Mouse (Mus musculus) stomach, postnatal 0 days (tissue): ENCODE results near the gene Myo1f. TPM values are rescaled to one million over a fixed set of nuclear protein-coding genes. Genes with fewer than 3 reads are reported as not detected.
A peak's percentile ranks its signal among the peaks of the same experiment; 100 is the strongest.

Source experiments
- ATAC-seq: fragments of 200-750 bp; cut with Nextera tagmentation; 2 replicates; pipeline ENCODE4 v1.8.0; 2017; ENCODE audit not compliant: low FRiP score, low TSS enrichment
- DNase-seq: peaks from one replicate; pipeline ENCODE4 v3.0.0-alpha.2; 2016; ENCODE audit warnings: low spot score
- H3K27ac ChIP-seq: fragments of 300-500 bp; sonication (generic); replicated peaks from 2 replicates; pipeline ENCODE4 v1.5.1; 2014; ENCODE audit warnings: mild to moderate bottlenecking, control low read depth
- H3K27me3 ChIP-seq: fragments of 300-500 bp; sonication (generic); 2 replicates; pipeline ENCODE4 v1.6.1; 2014; ENCODE audit warnings: low read length; ENCODE audit not compliant: control insufficient read depth, insufficient read depth
- H3K36me3 ChIP-seq: fragments of 300-500 bp; sonication (generic); 2 replicates; pipeline ENCODE4 v1.6.1; 2014; ENCODE audit warnings: low read length, mixed read lengths; ENCODE audit not compliant: control insufficient read depth, insufficient read depth
- H3K4me1 ChIP-seq: fragments of 300-500 bp; sonication (generic); replicated peaks from 2 replicates; pipeline ENCODE4 v1.6.1; 2014; ENCODE audit warnings: antibody characterized with exemption; ENCODE audit not compliant: control insufficient read depth, insufficient read depth
- H3K4me2 ChIP-seq: fragments of 300-500 bp; sonication (generic); replicated peaks from 2 replicates; pipeline ENCODE4 v1.6.1; 2014; ENCODE audit warnings: low read depth, mild to moderate bottlenecking, control low read depth, moderate library complexity
- H3K4me3 ChIP-seq: fragments of 300-500 bp; sonication (generic); 2 replicates; pipeline ENCODE4 v1.5.1; 2014; ENCODE audit warnings: low read depth, low read length, control low read depth
- H3K9ac ChIP-seq: fragments of 300-500 bp; sonication (generic); 2 replicates; pipeline ENCODE4 v1.6.1; 2014; ENCODE audit warnings: mild to moderate bottlenecking, low read length, control low read depth, mixed read lengths
- H3K9me3 ChIP-seq: fragments of 300-500 bp; sonication (generic); 2 replicates; pipeline ENCODE4 v1.6.1; 2016; ENCODE audit warnings: low read length; ENCODE audit not compliant: control insufficient read depth
- CTCF ChIP-seq: IDR thresholded peaks from 2 replicates; pipeline ENCODE4 v1.5.1; 2016; ENCODE audit warnings: antibody characterized with exemption, low read depth, mild to moderate bottlenecking, moderate library complexity
- EP300 ChIP-seq: optimal IDR thresholded peaks from 2 replicates; pipeline ENCODE3; 2016; ENCODE audit warnings: antibody characterized with exemption
- WGBS: fragments of 180-500 bp; shearing (Covaris S2); extraction: QIAGEN DNeasy Blood & Tissue Kit; methylation state at CpG from one replicate; pipeline ENCODE4 v1.1.7; 2014; 5-methylcytosine and 5-hydroxymethylcytosine counted together
- polyA plus RNA-seq: library from polyadenylated mRNA; unstranded; fragments of >200 nt; fragmentation: Nextera tagmentation; extraction: Ambion mirVana; gene quantifications from 2 replicates; pipeline ENCODE4 v1.2.1, GENCODE M21; 2015

Myo1f gene
- polyA plus RNA-seq, 1 experiment from 2014 or later = 1.5 TPM

- DNase-seq = no peak
- Histone ChIP-seq H3K27ac (no peak overlapping the region), H3K27me3 (no peaks in the 10 kb centered on the region), H3K36me3 (no peaks in the 10 kb centered on the region), H3K4me1 (no peaks in the 10 kb centered on the region), H3K4me2 (no peak overlapping the region), H3K9me3 (no peaks in the 10 kb centered on the region), H3K4me3 (no peak overlapping the region), H3K9ac (no peak overlapping the region)
- ATAC-seq = no peak
- TF ChIP-seq EP300 (no peak), CTCF (peak; percentile 38; the same call in 1 of the 2 replicates)
These were observed 41.8 kb downstream of the Myo1f start for GRCm38 (mm10) chr17:33597271-33597670.

- TF ChIP-seq EP300 = no peak
- no peak for TF ChIP-seq CTCF
- 88% methylated on average over 5 of the region's 5 CpGs for WGBS
- DNase-seq (no peak), ATAC-seq (no peak)
- Histone ChIP-seq H3K27me3 (no peaks in the 10 kb centered on the region), H3K4me2 (no peak overlapping the region), H3K4me1 (no peaks in the 10 kb centered on the region), H3K9me3 (no peaks in the 10 kb centered on the region), H3K4me3 (no peak overlapping the region), H3K36me3 (no peaks in the 10 kb centered on the region), H3K27ac (no peak overlapping the region), H3K9ac (no peak overlapping the region)
These were observed 43.0 kb downstream of the Myo1f start for GRCm38 (mm10) chr17:33598506-33598905.

GRCm38 (mm10) chr17:33599836-33600475, 44.4 kb downstream of the Myo1f start:
- WGBS = 81% methylated on average over 8 of the region's 8 CpGs

GRCm38 (mm10) chr17:33600831-33601230, 45.3 kb downstream of the Myo1f start:
- Histone ChIP-seq H3K27me3 (no peaks in the 10 kb centered on the region), H3K36me3 (no peaks in the 10 kb centered on the region), H3K4me3 (no peak overlapping the region), H3K9ac (no peak overlapping the region), H3K9me3 (no peaks in the 10 kb centered on the region), H3K4me1 (no peaks in the 10 kb centered on the region), H3K27ac (no peak overlapping the region), H3K4me2 (no peak overlapping the region)
- TF ChIP-seq CTCF (no peak), EP300 (no peak)
- ATAC-seq (no peak), DNase-seq (no peak)
- WGBS = 68% methylated on average over 3 of the region's 3 CpGs

More at GRCm38 (mm10) chr17:33599836-33600475, 44.4 kb downstream of the Myo1f start:
- no peak for DNase-seq
- Histone ChIP-seq H3K36me3 (no peaks in the 10 kb centered on the region), H3K9me3 (no peaks in the 10 kb centered on the region), H3K27ac (no peak overlapping the region), H3K4me3 (no peak overlapping the region), H3K9ac (no peak overlapping the region), H3K4me1 (no peaks in the 10 kb centered on the region), H3K27me3 (no peaks in the 10 kb centered on the region), H3K4me2 (no peak overlapping the region)
- TF ChIP-seq CTCF = no peak
- no peak for TF ChIP-seq EP300
- no peak for ATAC-seq

GRCm38 (mm10) chr17:33601947-33602346, 46.4 kb downstream of the Myo1f start:
- ATAC-seq = no peak

GRCm38 (mm10) chr17:33607273-33607672, 51.8 kb downstream of the Myo1f start:
- Histone ChIP-seq H3K4me3 (no peak overlapping the region), H3K27ac (no peak overlapping the region), H3K9me3 (no peaks in the 10 kb centered on the region), H3K9ac (no peak overlapping the region), H3K4me1 (no peaks in the 10 kb centered on the region), H3K4me2 (no peak overlapping the region), H3K36me3 (no peaks in the 10 kb centered on the region), H3K27me3 (no peaks in the 10 kb centered on the region)
- no peak for ATAC-seq
- WGBS = 82% methylated on average over 2 of the region's 2 CpGs
- no peak for DNase-seq
- TF ChIP-seq CTCF (no peak), EP300 (no peak)

More at GRCm38 (mm10) chr17:33601947-33602346, 46.4 kb downstream of the Myo1f start:
- TF ChIP-seq CTCF (no peak), EP300 (no peak)
- no peaks in the 10 kb centered on the region for H3K36me3 ChIP-seq
- H3K4me1 ChIP-seq = no peaks in the 10 kb centered on the region
- H3K27ac ChIP-seq = no peak overlapping the region
- H3K4me3 ChIP-seq = no peak overlapping the region
- no peak overlapping the region for H3K9ac ChIP-seq
- DNase-seq = no peak
- 82% methylated on average over 12 of the region's 12 CpGs for WGBS
- H3K9me3 ChIP-seq = no peaks in the 10 kb centered on the region
- no peaks in the 10 kb centered on the region for H3K27me3 ChIP-seq
- no peak overlapping the region for H3K4me2 ChIP-seq
